Mouse (Mus musculus) liver, embryonic 13.5 days (tissue): Measurements from ENCODE around the gene Rab26. TPM values are rescaled to one million over a fixed set of nuclear protein-coding genes. Genes with fewer than 3 reads are reported as not detected.

Experiments
- ATAC-seq: fragments of 200-750 bp; cut with Nextera tagmentation; 2 replicates; pipeline ENCODE4 v1.8.0; 2017; ENCODE audit warnings: low read depth, mild to moderate bottlenecking, moderate number of reproducible peaks, moderate library complexity
- DNase-seq: peaks from one replicate; pipeline ENCODE4 v3.0.0; 2022
- H3K27ac ChIP-seq: fragments of 300-500 bp; sonication (generic); 2 replicates; pipeline ENCODE4 v1.5.1; 2015; ENCODE audit warnings: moderate library complexity, mild to moderate bottlenecking, inconsistent platforms
- H3K27me3 ChIP-seq: fragments of 300-500 bp; sonication (generic); 2 replicates; pipeline ENCODE4 v1.6.1; 2015; ENCODE audit warnings: mild to moderate bottlenecking, inconsistent platforms
- H3K36me3 ChIP-seq: fragments of 300-500 bp; sonication (generic); 2 replicates; pipeline ENCODE4 v1.6.1; 2015; ENCODE audit warnings: mild to moderate bottlenecking, inconsistent platforms
- H3K4me1 ChIP-seq: fragments of 300-500 bp; sonication (generic); replicated peaks from 2 replicates; pipeline ENCODE4 v1.6.1; 2015; ENCODE audit warnings: inconsistent platforms
- H3K4me2 ChIP-seq: fragments of 300-500 bp; sonication (generic); 2 replicates; pipeline ENCODE4 v1.6.1; 2015; ENCODE audit warnings: inconsistent platforms, mild to moderate bottlenecking, moderate library complexity
- H3K4me3 ChIP-seq: fragments of 300-500 bp; sonication (generic); replicated peaks from 2 replicates; pipeline ENCODE4 v1.5.1; 2015; ENCODE audit warnings: mild to moderate bottlenecking, inconsistent platforms
- H3K9ac ChIP-seq: fragments of 300-500 bp; sonication (generic); 2 replicates; pipeline ENCODE4 v1.6.1; 2015; ENCODE audit warnings: mild to moderate bottlenecking, inconsistent platforms
- H3K9me3 ChIP-seq: fragments of 300-500 bp; sonication (generic); replicated peaks from 2 replicates; pipeline ENCODE4 v1.6.1; 2016; ENCODE audit warnings: inconsistent platforms
- WGBS: fragments of 180-500 bp; shearing (Covaris S2); methylation state at CpG from one replicate; pipeline ENCODE4 v1.1.7; 2015; ENCODE audit not compliant: insufficient replicate concordance; 5-methylcytosine and 5-hydroxymethylcytosine counted together
- polyA plus RNA-seq: library from polyadenylated mRNA; unstranded; fragments of >200 nt; fragmentation: Nextera tagmentation; extraction: Ambion mirVana; gene quantifications from 2 replicates; pipeline ENCODE4 v1.2.1, GENCODE M21; 2015

The Rab26 gene
- polyA plus RNA-seq, 1 experiment from 2014 or later, result 0.99 TPM

GRCm38 (mm10) chr17:24561592-24561991, 27.6 kb upstream of the Rab26 start:
- Histone ChIP-seq H3K4me2 (no peak overlapping the region), H3K9ac (no peak overlapping the region), H3K27ac (no peak overlapping the region), H3K4me1 (peaks cover 37% of the 10 kb centered on the region), H3K27me3 (no peaks in the 10 kb centered on the region), H3K9me3 (no peaks in the 10 kb centered on the region), H3K36me3 (peaks cover 4% of the 10 kb centered on the region; the same call in 1 of the 2 replicates), H3K4me3 (no peak overlapping the region)
- ATAC-seq, result no peak
- 66% methylated on average over 2 of the region's 2 CpGs for WGBS
- no peak for DNase-seq

GRCm38 (mm10) chr17:24560301-24561028, 26.5 kb upstream of the Rab26 start:
- Histone ChIP-seq H3K4me1 (peaks cover 38% of the 10 kb centered on the region), H3K4me2 (no peak overlapping the region), H3K4me3 (no peak overlapping the region), H3K27ac (no peak overlapping the region; the same call in 1 of the 2 replicates), H3K9ac (no peak overlapping the region), H3K27me3 (no peaks in the 10 kb centered on the region), H3K36me3 (peaks cover 4% of the 10 kb centered on the region; the same call in 1 of the 2 replicates), H3K9me3 (no peaks in the 10 kb centered on the region)
- DNase-seq (no peak), ATAC-seq (no peak)
- 71% methylated on average over 5 of the region's 5 CpGs for WGBS

- peak; percentile 43; the same call in 1 of the 2 replicates for ATAC-seq
- 62% methylated on average over 3 of the region's 3 CpGs for WGBS
- Histone ChIP-seq H3K4me2 (no peak overlapping the region), H3K9ac (no peak overlapping the region), H3K36me3 (no peaks in the 10 kb centered on the region), H3K4me1 (peaks cover 38% of the 10 kb centered on the region), H3K27me3 (no peaks in the 10 kb centered on the region), H3K27ac (peak overlapping the region; percentile 56), H3K9me3 (no peaks in the 10 kb centered on the region), H3K4me3 (no peak overlapping the region)
- DNase-seq, result no peak
These were observed 25.1 kb upstream of the Rab26 start for GRCm38 (mm10) chr17:24559146-24559545.

GRCm38 (mm10) chr17:24558600-24559099, 24.6 kb upstream of the Rab26 start:
- Histone ChIP-seq H3K9ac (no peak overlapping the region), H3K4me2 (no peak overlapping the region), H3K9me3 (no peaks in the 10 kb centered on the region), H3K27me3 (no peaks in the 10 kb centered on the region), H3K27ac (peak overlapping the region; percentile 56), H3K4me3 (no peak overlapping the region), H3K36me3 (no peaks in the 10 kb centered on the region), H3K4me1 (peaks cover 37% of the 10 kb centered on the region)
- peak; percentile 18; the same call in 1 of the 2 replicates for ATAC-seq
- DNase-seq, result no peak
- 65% methylated on average over 4 of the region's 4 CpGs for WGBS

- H3K27me3 ChIP-seq, result no peaks in the 10 kb centered on the region
- H3K4me3 ChIP-seq, result no peak overlapping the region
- WGBS, result 86% methylated on average over 7 of the region's 7 CpGs
- DNase-seq (no peak), ATAC-seq (no peak)
- H3K4me2 ChIP-seq, result no peak overlapping the region
- no peaks in the 10 kb centered on the region for H3K9me3 ChIP-seq
- H3K4me1 ChIP-seq, result peaks cover 37% of the 10 kb centered on the region
- H3K9ac ChIP-seq, result no peak overlapping the region
- no peaks in the 10 kb centered on the region for H3K36me3 ChIP-seq
- H3K27ac ChIP-seq, result no peak overlapping the region
These were observed 23.1 kb upstream of the Rab26 start for GRCm38 (mm10) chr17:24557091-24557490.

- Histone ChIP-seq H3K9ac (peak overlapping the region; percentile 92), H3K27me3 (no peaks in the 10 kb centered on the region), H3K36me3 (no peaks in the 10 kb centered on the region), H3K4me1 (peaks cover 42% of the 10 kb centered on the region), H3K4me3 (peak overlapping the region; percentile 89), H3K9me3 (no peaks in the 10 kb centered on the region), H3K4me2 (peak overlapping the region; percentile 100), H3K27ac (0 out of 2 replicates have a peak overlapping the region, but pooled peaks have one; percentile 94)
- DNase-seq (no peak), ATAC-seq (no peak)
- 61% methylated on average over 3 of the region's 3 CpGs for WGBS
These were observed 17.0 kb upstream of the Rab26 start for GRCm38 (mm10) chr17:24551050-24551444.

GRCm38 (mm10) chr17:24550416-24551049, 16.5 kb upstream of the Rab26 start:
- peaks cover 41% of the 10 kb centered on the region for H3K4me1 ChIP-seq
- H3K9ac ChIP-seq, result peak overlapping the region; percentile 92
- no peaks in the 10 kb centered on the region for H3K9me3 ChIP-seq
- peak overlapping the region; percentile 100 for H3K4me2 ChIP-seq
- DNase-seq (peak; percentile 75), ATAC-seq (peak; percentile 71)
- H3K36me3 ChIP-seq, result no peaks in the 10 kb centered on the region
- 3% methylated on average over 44 of the region's 44 CpGs for WGBS
- H3K4me3 ChIP-seq, result peak overlapping the region; percentile 89
- peak overlapping the region; percentile 94 for H3K27ac ChIP-seq
- H3K27me3 ChIP-seq, result no peaks in the 10 kb centered on the region

- Histone ChIP-seq H3K4me1 (peaks cover 41% of the 10 kb centered on the region), H3K9ac (peak within 1 kb of the TSS; percentile 92), H3K4me2 (peak within 1 kb of the TSS; percentile 100), H3K4me3 (peak within 1 kb of the TSS; percentile 89), H3K27me3 (peaks cover 2% of the 10 kb centered on the region; the same call in 1 of the 2 replicates), H3K9me3 (no peaks in the 10 kb centered on the region), H3K27ac (peak within 1 kb of the TSS; percentile 94), H3K36me3 (no peaks in the 10 kb centered on the region)
- under 1% methylated on average over 71 of the region's 72 CpGs for WGBS
- DNase-seq (peak; percentile 100), ATAC-seq (peak; percentile 89)
These were observed 15.8 kb upstream of the Rab26 start, which contains the start of gene Pkd1 for GRCm38 (mm10) chr17:24549618-24550415. Gene Pkd1, plus strand, starts transcription at chr17:24549834.

- Histone ChIP-seq H3K4me3 (peak overlapping the region; percentile 89), H3K4me2 (peak overlapping the region; percentile 100), H3K4me1 (peaks cover 41% of the 10 kb centered on the region), H3K27me3 (peaks cover 5% of the 10 kb centered on the region), H3K9ac (peak overlapping the region; percentile 78), H3K36me3 (no peaks in the 10 kb centered on the region), H3K9me3 (no peaks in the 10 kb centered on the region), H3K27ac (peak overlapping the region; percentile 94)
- peak; percentile 37 for ATAC-seq
- 2% methylated on average over 23 of the region's 23 CpGs for WGBS
- peak; percentile 43 for DNase-seq
These were observed 15.1 kb upstream of the Rab26 start for GRCm38 (mm10) chr17:24548921-24549617.

- WGBS, result 20% methylated on average over 9 of the region's 9 CpGs
- H3K4me2 ChIP-seq, result peak overlapping the region; percentile 100
- peaks cover 41% of the 10 kb centered on the region for H3K4me1 ChIP-seq
- H3K36me3 ChIP-seq, result no peaks in the 10 kb centered on the region
- H3K27me3 ChIP-seq, result peaks cover 5% of the 10 kb centered on the region
- H3K4me3 ChIP-seq, result peak overlapping the region; percentile 89
- H3K9ac ChIP-seq, result peak overlapping the region; percentile 78
- H3K9me3 ChIP-seq, result no peaks in the 10 kb centered on the region
- peak overlapping the region; percentile 94 for H3K27ac ChIP-seq
- no peak for ATAC-seq
- no peak for DNase-seq
These were observed 14.4 kb upstream of the Rab26 start for GRCm38 (mm10) chr17:24548435-24548834.
